Comparison of ENCODE assay signal across 13 mouse cellular contexts in the genomic region with DNA sequence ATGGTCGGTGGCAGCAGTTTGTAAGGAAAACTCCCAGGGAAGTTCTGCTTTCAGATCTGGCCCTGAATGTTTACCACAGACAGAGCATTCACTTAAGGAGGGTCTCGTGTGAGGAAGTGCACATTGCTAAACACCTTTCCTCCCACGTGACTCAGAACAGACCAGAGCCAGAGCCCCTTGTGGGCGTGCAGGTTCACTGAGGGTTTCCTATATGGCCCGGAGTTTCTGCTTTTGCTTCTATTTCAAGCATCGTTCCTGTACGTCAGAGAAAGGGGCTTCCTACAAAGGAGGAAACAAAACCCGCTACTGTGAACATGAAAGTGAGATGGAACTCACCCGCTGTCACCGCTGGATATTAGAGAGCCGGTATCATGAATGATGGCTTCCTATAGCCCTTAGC.
DNase-seq lines count a peak whose midpoint lies in the region; ATAC-seq lines count a peak whose summit lies in the region.
"Had no signal": no experiment of that assay in that cellular context is flagged by ENCODE, and none has a peak within 500 bp of the region (broad histone marks: within the 10 kb centered on the region; RNA-seq: fewer than 3 reads in every experiment).

No protein-coding gene starts in this region.

- WGBS in liver, embryonic 11.5 days, result 38% methylated on average over 11 of the region's 11 CpGs
- 91% methylated on average over 11 of the region's 11 CpGs for WGBS in forebrain, embryonic 10.5 days

- H3K27me3 ChIP-seq in liver, embryonic 11.5 days (replicated peaks; ENCODE audit: control insufficient read depth, insufficient read depth, low read length), result no peaks in the 10 kb centered on the region
- no peaks in the 10 kb centered on the region for H3K27me3 ChIP-seq in forebrain, embryonic 10.5 days (ENCODE audit: poor library complexity, severe bottlenecking)
- H3K27me3 ChIP-seq: embryonic facial prominence, embryonic 12.5 days; neural tube, embryonic 13.5 days had no signal

- no peaks in the 10 kb centered on the region for H3K36me3 ChIP-seq in liver, embryonic 11.5 days (ENCODE audit: control insufficient read depth, insufficient read depth, low read length)
- H3K36me3 ChIP-seq in forebrain, embryonic 10.5 days (replicated peaks), result no peaks in the 10 kb centered on the region
- H3K36me3 ChIP-seq: embryonic facial prominence, embryonic 12.5 days; limb, embryonic 10.5 days; neural tube, embryonic 13.5 days had no signal

- H3K4me3 ChIP-seq in liver, embryonic 11.5 days (ENCODE audit: low read depth, low read length), result 0 out of 2 replicates have a peak overlapping the region, but pooled peaks have one; percentile 19
- no peak overlapping the region for H3K4me3 ChIP-seq in forebrain, embryonic 10.5 days
- H3K4me3 ChIP-seq: embryonic facial prominence, embryonic 12.5 days; limb, embryonic 10.5 days; neural tube, embryonic 13.5 days had no signal

- H3K4me1 ChIP-seq in liver, embryonic 11.5 days (replicated peaks; ENCODE audit: control insufficient read depth, insufficient read depth, low read length), result peaks cover 18% of the 10 kb centered on the region
- H3K4me1 ChIP-seq in forebrain, embryonic 10.5 days, result no peaks in the 10 kb centered on the region
- H3K4me1 ChIP-seq: neural tube, embryonic 13.5 days had no signal

- no peak overlapping the region for H3K27ac ChIP-seq in liver, embryonic 11.5 days (ENCODE audit: low read depth, low read length)
- no peak overlapping the region for H3K27ac ChIP-seq in forebrain, embryonic 10.5 days
- H3K27ac ChIP-seq: embryonic facial prominence, embryonic 12.5 days; limb, embryonic 10.5 days; neural tube, embryonic 13.5 days had no signal

- H3K9ac ChIP-seq in liver, embryonic 11.5 days (ENCODE audit: low read depth, low read length), result no peak overlapping the region
- H3K9ac ChIP-seq: embryonic facial prominence, embryonic 12.5 days; neural tube, embryonic 13.5 days had no signal

- ATAC-seq in liver, embryonic 11.5 days (replicated peaks; ENCODE audit: low FRiP score), result 0 out of 2 replicates have a peak, but pooled peaks have one; percentile 44

- no peak overlapping the region; the same call in 1 of the 2 replicates for H3K4me2 ChIP-seq in liver, embryonic 11.5 days
- H3K4me2 ChIP-seq: embryonic facial prominence, embryonic 12.5 days; neural tube, embryonic 13.5 days had no signal

- no peaks in the 10 kb centered on the region for H3K9me3 ChIP-seq in liver, embryonic 11.5 days (ENCODE audit: control insufficient read depth, low read length)
- no peaks in the 10 kb centered on the region for H3K9me3 ChIP-seq in forebrain, embryonic 10.5 days
- H3K9me3 ChIP-seq: embryonic facial prominence, embryonic 12.5 days; limb, embryonic 10.5 days; neural tube, embryonic 13.5 days had no signal

- peak; percentile 71 for DNase-seq in layer of hippocampus, adult 9-11 months
- no peak for DNase-seq in layer of hippocampus, postnatal 14 days (ENCODE audit: low spot score in 2 of 2)
- DNase-seq in liver, embryonic 11.5 days (ENCODE audit: low spot score), result no peak
- DNase-seq in monocyte, adult 2 months (ENCODE audit: low read depth in 1 of 2, low spot score in 2 of 2), result peak; percentile 50 to 77
- DNase-seq in left cerebral cortex, postnatal 4 days, result no peak
- DNase-seq in forebrain, embryonic 10.5 days (ENCODE audit: extremely low spot score, low spot score), result no peak
- DNase-seq in right cerebral cortex, postnatal 14 days, result no peak
- no peak for DNase-seq in ovary, adult 18-20 months (ENCODE audit: low spot score)
- DNase-seq: gastrocnemius, postnatal 25 days; kidney, adult 18-20 months had no signal

- intact Hi-C loops in left cerebral cortex, postnatal 4 days (cut with DNase I), result no loop called here

Comparison
In these comparisons a context has a peak if more than half of its experiments do, and no peak if none do; other contexts are left out.
1. DNase-seq: peak in layer of hippocampus, adult 9-11 months (single experiment) and monocyte, adult 2 months (2 of 2); none in layer of hippocampus, postnatal 14 days (0 of 2), liver, embryonic 11.5 days (single experiment), left cerebral cortex, postnatal 4 days (single experiment), forebrain, embryonic 10.5 days (single experiment), right cerebral cortex, postnatal 14 days (single experiment) and ovary, adult 18-20 months (single experiment).